Mouse (Mus musculus) neural tube, embryonic 13.5 days (tissue): ENCODE results near the gene Ctnnbip1. TPM values are rescaled to one million over a fixed set of nuclear protein-coding genes. Genes with fewer than 3 reads are reported as not detected.

Experiments used
- ATAC-seq: fragments of 200-750 bp; cut with Nextera tagmentation; 2 replicates; pipeline ENCODE4 v1.8.0; 2017; ENCODE audit warnings: low read depth, mild to moderate bottlenecking, moderate TSS enrichment, moderate library complexity
- H3K27ac ChIP-seq: fragments of 300-500 bp; sonication (generic); replicated peaks from 2 replicates; pipeline ENCODE4 v1.5.1; 2015; ENCODE audit warnings: moderate library complexity, mild to moderate bottlenecking, inconsistent platforms
- H3K27me3 ChIP-seq: fragments of 300-500 bp; sonication (generic); 2 replicates; pipeline ENCODE4 v1.6.1; 2015; ENCODE audit warnings: mild to moderate bottlenecking, inconsistent platforms
- H3K36me3 ChIP-seq: fragments of 300-500 bp; sonication (generic); 2 replicates; pipeline ENCODE4 v1.6.1; 2015; ENCODE audit warnings: mild to moderate bottlenecking, inconsistent platforms
- H3K4me1 ChIP-seq: fragments of 300-500 bp; sonication (generic); replicated peaks from 2 replicates; pipeline ENCODE4 v1.6.1; 2015; ENCODE audit warnings: inconsistent platforms
- H3K4me2 ChIP-seq: fragments of 300-500 bp; sonication (generic); 2 replicates; pipeline ENCODE4 v1.6.1; 2015; ENCODE audit warnings: inconsistent platforms, mild to moderate bottlenecking, moderate library complexity
- H3K4me3 ChIP-seq: fragments of 300-500 bp; sonication (generic); 2 replicates; pipeline ENCODE4 v1.5.1; 2015; ENCODE audit warnings: mild to moderate bottlenecking, inconsistent platforms
- H3K9ac ChIP-seq: fragments of 300-500 bp; sonication (generic); 2 replicates; pipeline ENCODE4 v1.6.1; 2015; ENCODE audit warnings: moderate library complexity, mild to moderate bottlenecking, inconsistent platforms
- H3K9me3 ChIP-seq: fragments of 300-500 bp; sonication (generic); 2 replicates; pipeline ENCODE4 v1.6.1; 2016; ENCODE audit warnings: inconsistent platforms
- WGBS: fragments of 180-500 bp; shearing (Covaris S2); methylation state at CpG from one replicate; pipeline ENCODE4 v1.1.7; 2015; 5-methylcytosine and 5-hydroxymethylcytosine counted together
- polyA plus RNA-seq: library from polyadenylated mRNA; unstranded; fragments of >200 nt; fragmentation: Nextera tagmentation; extraction: Ambion mirVana; gene quantifications from 2 replicates; pipeline ENCODE4 v1.2.1, GENCODE M21; 2015

Gene Ctnnbip1
- polyA plus RNA-seq, 1 experiment from 2014 or later = 79.0 TPM

- WGBS = 3% methylated on average over 4 of the region's 4 CpGs
- Histone ChIP-seq H3K9ac (peak overlapping the region; percentile 50), H3K4me1 (peaks cover 48% of the 10 kb centered on the region), H3K36me3 (no peaks in the 10 kb centered on the region), H3K27me3 (no peaks in the 10 kb centered on the region), H3K4me3 (no peak overlapping the region), H3K4me2 (no peak overlapping the region), H3K27ac (peak overlapping the region; percentile 81), H3K9me3 (no peaks in the 10 kb centered on the region)
- ATAC-seq = peak; percentile 58
Measured at GRCm38 (mm10) chr4:149576993-149577548, 59.0 kb downstream of the Ctnnbip1 start.

GRCm38 (mm10) chr4:149578085-149578681 lies 60.1 kb downstream of the Ctnnbip1 start:
- Histone ChIP-seq H3K27ac (peak overlapping the region; percentile 6; the same call in 1 of the 2 replicates), H3K27me3 (no peaks in the 10 kb centered on the region), H3K4me1 (peaks cover 47% of the 10 kb centered on the region), H3K4me3 (no peak overlapping the region), H3K9me3 (no peaks in the 10 kb centered on the region), H3K36me3 (no peaks in the 10 kb centered on the region), H3K9ac (no peak overlapping the region), H3K4me2 (no peak overlapping the region)
- WGBS = 53% methylated on average over 13 of the region's 13 CpGs
- peak; percentile 30; the same call in 1 of the 2 replicates for ATAC-seq

GRCm38 (mm10) chr4:149578831-149579230 lies 60.8 kb downstream of the Ctnnbip1 start:
- Histone ChIP-seq H3K27ac (peak overlapping the region; percentile 6; the same call in 1 of the 2 replicates), H3K36me3 (no peaks in the 10 kb centered on the region), H3K9ac (no peak overlapping the region), H3K4me1 (peaks cover 47% of the 10 kb centered on the region), H3K4me2 (no peak overlapping the region), H3K27me3 (no peaks in the 10 kb centered on the region), H3K4me3 (no peak overlapping the region), H3K9me3 (no peaks in the 10 kb centered on the region)
- 36% methylated on average over 7 of the region's 7 CpGs for WGBS
- no peak for ATAC-seq

- peak overlapping the region; percentile 98 for H3K4me2 ChIP-seq
- H3K27ac ChIP-seq = no peak overlapping the region
- 86% methylated on average over 8 of the region's 8 CpGs for WGBS
Measured at GRCm38 (mm10) chr4:149585236-149585635, 67.2 kb downstream of the Ctnnbip1 start.

GRCm38 (mm10) chr4:149586044-149586782 lies 68.2 kb downstream of the Ctnnbip1 start, which contains the start of gene Clstn1:
TSS of gene Clstn1 (plus strand) at chr4:149586468.
- Histone ChIP-seq H3K4me3 (peak within 1 kb of the TSS; percentile 91), H3K27ac (peak within 1 kb of the TSS; percentile 92), H3K9me3 (no peaks in the 10 kb centered on the region; the same call in 1 of the 2 replicates), H3K4me2 (peak within 1 kb of the TSS; percentile 98), H3K4me1 (peaks cover 30% of the 10 kb centered on the region), H3K27me3 (no peaks in the 10 kb centered on the region; the same call in 1 of the 2 replicates), H3K9ac (peak within 1 kb of the TSS; percentile 98), H3K36me3 (no peaks in the 10 kb centered on the region)
- ATAC-seq = peak; percentile 84
- under 1% methylated on average over 45 of the region's 103 CpGs for WGBS

More at GRCm38 (mm10) chr4:149585236-149585635, 67.2 kb downstream of the Ctnnbip1 start:
- peak overlapping the region; percentile 91; the same call in 1 of the 2 replicates for H3K4me3 ChIP-seq
- H3K36me3 ChIP-seq = no peaks in the 10 kb centered on the region
- no peak for ATAC-seq
- H3K9ac ChIP-seq = no peak overlapping the region
- H3K27me3 ChIP-seq = no peaks in the 10 kb centered on the region; the same call in 1 of the 2 replicates
- H3K9me3 ChIP-seq = no peaks in the 10 kb centered on the region
- peaks cover 30% of the 10 kb centered on the region for H3K4me1 ChIP-seq

- peak; percentile 73 for ATAC-seq
- H3K4me2 ChIP-seq = peak overlapping the region; percentile 98
- H3K27ac ChIP-seq = peak overlapping the region; percentile 92
- H3K9ac ChIP-seq = peak overlapping the region; percentile 98
- H3K9me3 ChIP-seq = no peaks in the 10 kb centered on the region; the same call in 1 of the 2 replicates
- H3K4me1 ChIP-seq = peaks cover 33% of the 10 kb centered on the region
- H3K27me3 ChIP-seq = no peaks in the 10 kb centered on the region; the same call in 1 of the 2 replicates
- H3K36me3 ChIP-seq = no peaks in the 10 kb centered on the region
- H3K4me3 ChIP-seq = peak overlapping the region; percentile 91
- WGBS = under 1% methylated on average over 71 of the region's 72 CpGs
Measured at GRCm38 (mm10) chr4:149586783-149587595, 69.0 kb downstream of the Ctnnbip1 start.

- 3% methylated on average over 24 of the region's 24 CpGs for WGBS
- ATAC-seq = peak; percentile 16; the same call in 1 of the 2 replicates
- Histone ChIP-seq H3K4me3 (peak overlapping the region; percentile 91), H3K9ac (peak overlapping the region; percentile 98), H3K27ac (peak overlapping the region; percentile 92; the same call in 1 of the 2 replicates), H3K4me1 (peaks cover 40% of the 10 kb centered on the region), H3K9me3 (no peaks in the 10 kb centered on the region; the same call in 1 of the 2 replicates), H3K27me3 (no peaks in the 10 kb centered on the region; the same call in 1 of the 2 replicates), H3K36me3 (no peaks in the 10 kb centered on the region), H3K4me2 (peak overlapping the region; percentile 98)
Measured at GRCm38 (mm10) chr4:149587596-149588168, 69.6 kb downstream of the Ctnnbip1 start.

GRCm38 (mm10) chr4:149590200-149590599 lies 72.2 kb downstream of the Ctnnbip1 start:
- ATAC-seq = no peak
- Histone ChIP-seq H3K4me1 (peaks cover 47% of the 10 kb centered on the region), H3K4me3 (no peak overlapping the region), H3K9ac (no peak overlapping the region), H3K4me2 (no peak overlapping the region), H3K9me3 (no peaks in the 10 kb centered on the region; the same call in 1 of the 2 replicates), H3K27me3 (no peaks in the 10 kb centered on the region; the same call in 1 of the 2 replicates), H3K36me3 (no peaks in the 10 kb centered on the region), H3K27ac (no peak overlapping the region)
- WGBS = 94% methylated on average over 1 of the region's 1 CpGs

GRCm38 (mm10) chr4:149591486-149591885 lies 73.5 kb downstream of the Ctnnbip1 start:
- ATAC-seq = no peak
- Histone ChIP-seq H3K27me3 (no peaks in the 10 kb centered on the region), H3K4me1 (peaks cover 41% of the 10 kb centered on the region), H3K4me2 (no peak overlapping the region), H3K4me3 (no peak overlapping the region), H3K36me3 (no peaks in the 10 kb centered on the region), H3K9ac (no peak overlapping the region), H3K27ac (no peak overlapping the region), H3K9me3 (no peaks in the 10 kb centered on the region; the same call in 1 of the 2 replicates)
- WGBS = 89% methylated on average over 2 of the region's 2 CpGs

- H3K27ac ChIP-seq = no peak overlapping the region
Measured at GRCm38 (mm10) chr4:149594913-149595581, 77.0 kb downstream of the Ctnnbip1 start.

More at GRCm38 (mm10) chr4:149594913-149595581, 77.0 kb downstream of the Ctnnbip1 start:
- Histone ChIP-seq H3K36me3 (no peaks in the 10 kb centered on the region), H3K9me3 (no peaks in the 10 kb centered on the region; the same call in 1 of the 2 replicates), H3K27me3 (no peaks in the 10 kb centered on the region), H3K4me3 (no peak overlapping the region), H3K4me2 (no peak overlapping the region), H3K4me1 (peaks cover 23% of the 10 kb centered on the region), H3K9ac (no peak overlapping the region)
- WGBS = 79% methylated on average over 9 of the region's 9 CpGs
- no peak for ATAC-seq
